Mouse (Mus musculus) right cerebral cortex, adult 2 months (tissue): ENCODE measurements at regions not wholly inside any gene's neighbourhood (a gene's known extent, or its start where the extent isn't known, plus 50 kb on each side); places are given as distances from the start of the nearest gene placed in this dataset.
A peak's percentile ranks its signal among the peaks of the same experiment; 100 is the strongest.
"Not testable (repeated sequence)": the region's sequence is repeated elsewhere in the genome, so short reads cannot be mapped to it uniquely, and the experiment has no call there.

ENCODE experiments used
- DNase-seq, 2 experiments: peaks; one replicate each; pipeline ENCODE4 v3.0.0; 2021 to 2022; ENCODE audit warnings: low spot score in 2 of 2

DNA sequence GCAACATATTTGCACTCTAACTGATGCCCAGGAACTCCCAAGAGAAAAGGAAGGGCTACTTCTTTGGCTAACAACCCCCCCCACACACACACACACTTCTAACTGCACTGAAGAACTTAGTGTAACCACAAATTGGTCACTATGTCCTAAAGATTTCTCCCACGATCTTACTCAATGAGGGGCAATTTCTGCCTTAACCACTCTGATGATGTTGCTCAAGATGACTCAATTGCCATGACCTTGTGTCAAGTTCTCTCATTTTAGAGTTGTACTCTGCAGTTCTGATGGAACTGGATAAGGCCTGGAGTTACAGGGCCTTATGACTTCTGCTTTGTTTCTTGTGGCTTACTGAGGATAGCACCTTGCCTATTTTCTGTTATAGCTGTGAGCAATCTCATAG is 81.7 kb downstream of the Sem1 start:
- no peak for DNase-seq

DNA sequence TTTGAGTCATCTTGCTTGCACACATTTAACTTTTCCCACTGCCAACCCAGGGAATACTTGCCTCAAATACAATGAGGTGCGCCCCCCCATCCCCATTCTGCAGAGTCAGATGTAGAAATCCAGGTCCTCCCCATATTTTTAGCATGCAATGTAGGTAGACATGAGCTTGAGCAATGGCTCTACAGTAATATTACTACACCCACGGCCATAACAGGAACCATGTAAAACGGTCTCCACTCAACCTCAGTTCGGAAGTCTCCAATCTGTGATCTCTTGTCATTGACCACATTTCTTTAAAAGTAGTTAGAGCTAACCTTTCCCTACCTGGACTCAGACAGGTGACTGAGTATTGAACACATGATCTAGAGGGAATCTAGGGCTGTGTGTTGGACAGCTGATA is 82.1 kb downstream of the Sem1 start:
- no peak for DNase-seq

DNA sequence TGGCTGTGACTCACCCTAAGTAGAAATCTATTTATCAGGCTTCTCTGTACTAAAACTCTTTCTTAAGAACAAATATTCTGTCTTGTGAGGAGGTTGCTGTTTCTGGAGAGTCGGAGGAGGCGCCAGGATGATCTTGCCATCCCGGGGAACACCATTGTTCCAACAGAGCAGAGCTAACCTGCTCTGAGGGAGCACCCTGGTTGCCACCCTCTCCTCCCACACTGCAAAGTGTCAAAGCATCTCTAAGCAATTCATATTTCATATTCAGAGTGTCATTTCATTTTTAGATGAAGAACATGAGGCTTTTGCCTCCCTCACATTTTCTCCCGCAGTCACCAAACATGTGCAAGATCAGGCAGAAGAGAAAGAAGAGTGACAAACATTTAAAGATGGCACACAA is 90.3 kb downstream of the Sem1 start:
- peak; percentile 53 to 57 for DNase-seq

DNA sequence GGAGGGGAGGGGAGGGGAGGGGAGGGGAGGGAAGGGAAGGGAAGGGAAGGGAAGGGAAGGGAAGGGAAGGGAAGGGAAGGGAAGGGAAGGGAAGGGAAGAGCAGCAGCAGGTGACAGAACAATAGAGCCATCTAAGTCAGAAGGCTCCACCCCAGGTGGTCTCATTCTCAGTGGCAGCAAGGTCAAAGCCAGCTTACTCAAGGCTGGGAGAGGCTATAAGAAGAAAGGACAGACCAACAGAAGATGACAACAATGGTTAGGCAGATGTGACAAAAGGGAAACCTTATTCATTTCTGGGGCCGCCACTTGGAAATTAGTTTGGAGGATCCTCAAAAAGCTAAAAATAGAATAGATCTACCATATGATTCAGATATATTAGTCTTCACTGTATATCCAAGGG is 96.9 kb downstream of the Sem1 start:
- not testable (repeated sequence) for DNase-seq

DNA sequence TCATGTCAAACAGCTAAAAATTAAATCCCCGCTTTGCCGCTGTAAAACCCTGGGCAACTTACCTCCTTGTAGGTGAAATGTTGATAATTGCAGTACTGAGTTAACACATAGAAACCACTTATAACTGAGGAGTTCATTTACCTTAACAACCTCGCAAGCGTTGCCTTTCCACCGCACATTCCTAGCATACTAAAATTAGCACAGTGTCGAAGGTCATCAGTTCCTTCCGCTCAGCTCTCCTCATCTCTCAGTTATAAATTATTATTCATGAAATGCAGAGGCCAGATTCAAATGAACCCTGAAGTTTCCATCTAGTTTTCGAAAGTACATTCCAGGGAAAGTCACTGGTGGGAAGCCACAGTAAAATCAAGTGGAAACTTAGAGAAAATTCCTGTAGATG is 108.1 kb downstream of the Sem1 start:
- no peak for DNase-seq

DNA sequence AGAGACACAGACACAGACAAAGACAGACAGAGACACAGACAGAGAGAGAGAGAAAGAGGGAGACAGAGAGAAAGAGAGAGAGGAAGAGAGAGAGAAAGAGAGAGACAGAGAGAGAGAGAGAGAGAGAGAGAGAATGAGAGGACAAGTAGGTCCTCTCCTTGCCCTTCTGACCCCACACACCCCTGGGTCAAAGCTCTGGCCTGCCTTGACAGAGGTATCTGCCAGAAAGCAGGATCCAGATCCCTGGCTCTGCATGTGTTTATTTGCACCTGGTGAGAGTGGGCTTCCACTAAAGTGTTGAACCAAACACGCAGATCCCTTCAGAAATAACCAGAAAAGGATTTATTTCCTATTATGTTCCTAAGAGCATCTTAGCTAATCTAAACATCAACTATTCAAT is 110.9 kb downstream of the Sem1 start:
- no peak for DNase-seq

DNA sequence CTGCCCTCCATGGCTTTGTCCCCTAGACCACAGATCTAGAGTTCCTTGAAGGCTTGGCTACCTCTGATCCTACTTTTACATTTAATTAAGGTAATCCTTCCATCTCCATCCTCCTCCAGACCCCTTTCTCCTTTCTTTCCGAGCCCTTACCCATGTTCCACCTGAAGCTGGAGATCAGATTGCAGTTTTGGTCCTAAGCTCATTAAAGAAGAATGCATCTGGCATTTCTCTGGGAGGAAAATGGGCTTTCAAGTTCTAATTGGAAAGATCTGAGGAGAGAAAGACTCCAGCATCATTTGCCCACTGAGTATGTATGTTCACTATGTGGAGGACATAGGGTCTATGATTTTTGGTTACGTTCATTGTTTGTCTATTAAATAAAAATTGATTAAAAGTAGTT is 112.2 kb downstream of the Sem1 start:
- no peak for DNase-seq

DNA sequence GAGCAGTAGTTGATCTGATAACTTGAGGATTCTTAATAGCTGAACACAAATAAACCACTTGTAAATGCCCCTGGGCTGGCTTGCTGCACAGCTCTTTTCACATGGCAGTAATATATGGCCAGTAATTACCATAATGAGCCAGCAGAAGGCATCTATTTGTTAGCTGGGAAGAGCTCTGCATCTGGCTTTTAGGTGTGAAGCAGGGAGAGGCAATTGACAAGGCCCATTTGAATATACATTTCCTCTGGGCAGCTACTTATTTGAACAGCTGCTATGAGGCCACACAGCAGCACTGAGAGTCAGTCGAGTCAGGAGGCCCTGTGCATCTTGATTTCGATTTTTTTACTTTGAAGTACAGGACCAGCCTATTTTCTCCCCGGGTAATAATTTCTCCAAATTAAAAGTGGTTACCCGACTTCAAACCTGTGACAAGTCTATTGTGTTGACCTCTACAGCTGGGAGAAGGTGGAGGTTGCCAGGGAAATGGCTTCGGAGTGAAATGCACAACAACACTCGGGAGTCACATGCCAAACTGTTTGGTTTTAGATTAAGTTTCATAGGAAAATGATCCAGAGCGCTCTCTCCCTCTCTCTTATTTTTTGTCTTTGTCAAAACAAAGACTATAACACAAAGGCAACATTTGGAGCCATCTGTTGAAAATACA is 114.5 kb downstream of the Sem1 start:
- no peak for DNase-seq

DNA sequence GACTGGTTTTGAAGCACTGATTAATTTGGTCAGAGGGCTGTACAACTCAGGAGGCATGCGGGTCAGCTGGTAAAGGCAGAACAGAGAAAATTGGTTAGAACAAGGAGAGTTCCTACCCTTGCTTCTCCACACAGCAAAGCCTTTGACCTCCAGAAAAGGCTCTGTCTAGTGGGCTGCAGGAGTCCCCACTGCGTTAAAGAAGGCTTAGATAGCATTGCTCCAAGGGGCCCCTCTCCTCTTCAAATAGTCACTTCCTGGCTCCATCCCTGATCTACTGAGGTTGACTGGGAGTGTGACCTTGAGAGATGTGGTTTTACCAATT is 118.6 kb downstream of the Sem1 start:
- DNase-seq: no peak

DNA sequence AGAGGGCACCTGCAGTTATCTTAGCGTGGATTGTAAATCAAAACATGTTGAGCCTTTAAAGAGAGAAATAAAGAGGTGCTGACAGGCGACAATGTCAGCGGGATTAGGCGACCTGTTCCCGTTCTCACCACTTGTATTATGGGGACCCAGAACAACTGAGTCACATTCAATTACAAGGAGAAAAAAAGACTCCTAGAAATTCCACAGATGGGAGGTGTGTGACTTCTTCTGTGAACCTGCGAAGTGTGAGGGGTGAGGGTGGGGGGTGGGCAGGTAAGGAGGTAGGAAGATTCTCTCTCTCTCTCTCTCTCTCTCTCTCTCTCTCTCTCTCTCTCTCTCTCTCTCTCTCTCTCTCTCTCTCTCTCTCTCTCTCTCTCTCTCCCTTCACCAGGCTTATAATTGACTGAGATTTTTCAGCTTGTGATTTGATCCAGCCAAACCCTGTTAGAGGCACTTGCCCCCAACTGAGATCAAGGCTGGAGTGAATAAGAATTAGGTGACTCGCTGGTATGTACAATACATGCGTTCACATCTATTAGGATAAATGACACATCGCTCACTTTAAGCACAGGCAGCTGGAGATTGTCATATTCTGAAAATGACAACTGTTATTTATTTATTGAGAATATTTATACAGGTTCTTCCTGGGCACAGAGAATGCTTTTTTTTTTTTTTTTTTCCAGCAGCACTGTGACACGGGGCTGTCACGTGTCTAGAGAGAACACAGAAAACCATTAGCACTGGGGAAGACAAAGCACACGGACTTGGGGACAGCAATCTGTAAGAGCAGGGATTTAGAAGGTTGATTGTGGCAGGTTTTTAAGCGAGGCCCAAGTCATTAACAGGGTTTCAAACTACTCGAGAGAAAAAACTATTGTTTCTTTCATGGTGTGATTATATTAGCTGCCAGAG is 119.2 kb downstream of the Sem1 start:
- no peak for DNase-seq

DNA sequence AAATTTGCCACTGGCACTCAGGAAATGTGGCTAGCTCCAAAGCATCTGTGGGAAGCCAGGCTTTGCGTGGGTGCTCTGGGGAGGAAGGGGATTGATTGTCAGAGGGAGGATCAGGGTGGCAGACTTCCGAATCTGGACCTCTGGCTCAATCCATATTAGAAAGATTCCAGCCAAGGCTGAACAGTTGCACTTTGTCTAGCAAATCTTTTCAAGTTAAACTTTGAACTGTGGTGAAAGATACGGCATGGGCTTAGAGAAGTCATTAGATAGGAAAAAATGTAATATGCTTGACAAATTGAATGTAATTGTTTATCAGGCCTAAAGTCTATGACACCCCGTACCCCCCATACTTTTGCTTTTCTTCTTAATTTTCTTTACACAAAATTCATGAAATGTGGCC is 120.7 kb downstream of the Sem1 start:
- DNase-seq: no peak

DNA sequence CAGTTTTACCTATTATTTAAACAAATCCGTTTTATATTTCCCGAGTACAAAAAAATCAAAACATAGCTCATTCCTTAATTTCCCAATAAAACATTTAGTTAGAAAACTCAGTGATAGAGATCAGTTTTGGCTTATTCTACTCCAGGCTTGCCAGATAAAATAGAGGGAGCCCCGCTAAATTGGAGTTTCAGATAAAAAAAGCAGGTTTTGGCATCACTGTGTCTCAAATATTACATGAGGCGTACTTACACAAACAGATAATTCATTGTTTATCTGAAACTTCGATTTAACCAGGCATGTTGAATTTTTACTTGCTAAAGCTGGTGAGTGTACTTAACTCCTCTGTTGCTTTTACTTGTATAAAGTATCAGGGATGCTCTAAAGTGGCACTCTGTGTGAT is 121.5 kb downstream of the Sem1 start:
- DNase-seq: no peak

DNA sequence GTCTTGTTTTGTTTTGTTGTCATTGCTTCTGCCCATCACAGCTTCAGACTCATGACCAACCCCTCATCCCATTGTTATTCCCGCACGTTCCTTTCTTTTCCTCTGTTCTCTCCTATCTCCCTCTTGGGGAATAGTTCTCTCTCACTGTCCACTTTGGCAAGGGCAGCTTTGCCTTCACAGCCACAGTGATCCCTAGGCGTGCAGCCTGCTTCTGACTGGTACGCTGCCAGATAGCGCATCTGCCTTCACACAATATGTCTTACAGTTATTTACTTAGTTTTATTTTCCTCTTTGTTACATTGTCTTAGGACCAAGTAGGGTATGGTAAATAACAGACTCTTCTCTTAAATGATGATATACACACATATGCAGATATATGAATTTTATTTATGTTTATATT is 122.9 kb downstream of the Sem1 start:
- no peak for DNase-seq

DNA sequence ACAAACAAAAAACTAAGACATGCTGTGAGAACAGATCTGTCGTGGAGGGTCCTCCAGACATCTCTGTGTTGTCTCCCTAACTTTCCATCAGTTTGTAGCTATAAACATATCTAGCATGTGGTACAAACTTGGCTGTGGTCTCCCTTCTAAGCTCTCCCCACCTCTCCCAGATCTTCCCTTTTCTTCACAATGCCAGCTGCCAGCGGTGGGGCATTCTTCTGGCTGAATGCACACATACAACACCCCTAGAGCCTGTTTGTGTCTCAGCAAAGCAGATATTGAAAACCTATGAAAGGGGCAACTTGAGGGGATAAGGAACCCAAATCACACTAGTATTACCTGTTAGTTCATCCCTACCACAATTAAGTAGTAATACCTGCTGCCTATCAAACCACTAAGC is 124.1 kb downstream of the Sem1 start:
- DNase-seq: no peak

DNA sequence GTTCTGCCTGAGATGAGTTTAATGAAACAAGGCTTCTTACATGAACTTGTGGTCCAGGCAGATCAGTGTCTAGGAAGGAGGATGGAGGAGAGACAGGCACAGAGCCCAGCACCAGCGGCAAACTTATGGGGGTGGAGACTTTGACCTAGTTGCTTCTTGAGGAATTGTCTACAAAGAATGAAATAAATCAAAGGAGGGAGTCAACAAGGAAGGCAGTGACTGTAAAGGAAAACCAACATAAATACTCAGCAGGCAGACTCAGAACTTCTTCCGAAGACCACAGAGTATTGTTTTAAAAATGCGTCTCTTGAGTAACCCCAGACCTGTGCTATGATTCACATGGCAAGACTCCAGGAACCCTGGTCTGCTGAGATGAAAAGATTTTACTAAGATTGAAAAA is 143.6 kb downstream of the Sem1 start:
- DNase-seq: no peak

DNA sequence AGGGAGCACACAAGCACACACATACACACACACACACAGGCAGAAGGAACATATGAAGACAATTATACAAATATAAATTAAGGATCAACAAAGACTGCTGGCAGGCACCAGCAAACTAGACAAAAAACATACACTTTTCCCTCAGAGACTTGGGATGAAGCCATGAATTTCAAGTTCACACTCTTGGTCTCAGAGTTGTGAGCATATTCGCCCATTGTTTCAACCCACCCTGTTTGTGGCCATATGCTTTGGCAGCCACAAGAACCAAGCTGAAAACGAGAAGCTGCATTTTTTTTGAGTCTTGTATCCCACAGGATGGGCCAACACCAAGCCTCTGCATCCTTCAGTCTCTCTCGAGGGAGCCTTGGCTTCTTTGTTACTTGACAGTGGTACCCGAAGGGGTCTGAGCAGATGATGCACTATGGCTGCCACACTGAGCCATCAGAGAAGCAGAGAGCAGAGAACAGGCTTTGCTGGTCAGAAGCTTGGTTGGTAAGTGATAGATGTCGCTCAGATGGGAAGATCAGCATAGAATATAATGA is 144.1 kb downstream of the Sem1 start:
- DNase-seq: no peak

DNA sequence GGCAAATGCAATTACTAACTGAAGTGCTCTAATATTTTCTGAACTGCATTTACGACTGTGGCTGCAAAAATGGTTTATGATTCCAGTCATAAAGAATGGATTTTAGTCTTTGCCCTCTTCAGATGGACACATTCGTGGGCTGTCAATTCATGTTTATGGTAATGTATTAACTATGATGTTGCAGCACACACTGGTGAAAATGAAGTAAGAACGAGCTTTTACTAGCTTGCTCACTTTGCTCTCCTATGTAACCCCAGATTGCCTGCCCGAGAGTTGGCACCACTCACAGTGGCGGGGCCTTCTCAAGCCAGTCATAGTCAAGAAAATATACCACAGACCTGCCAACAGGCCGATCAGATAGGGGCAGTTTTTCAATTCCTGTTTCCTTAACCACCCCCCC is 145.3 kb downstream of the Sem1 start:
- DNase-seq: no peak

DNA sequence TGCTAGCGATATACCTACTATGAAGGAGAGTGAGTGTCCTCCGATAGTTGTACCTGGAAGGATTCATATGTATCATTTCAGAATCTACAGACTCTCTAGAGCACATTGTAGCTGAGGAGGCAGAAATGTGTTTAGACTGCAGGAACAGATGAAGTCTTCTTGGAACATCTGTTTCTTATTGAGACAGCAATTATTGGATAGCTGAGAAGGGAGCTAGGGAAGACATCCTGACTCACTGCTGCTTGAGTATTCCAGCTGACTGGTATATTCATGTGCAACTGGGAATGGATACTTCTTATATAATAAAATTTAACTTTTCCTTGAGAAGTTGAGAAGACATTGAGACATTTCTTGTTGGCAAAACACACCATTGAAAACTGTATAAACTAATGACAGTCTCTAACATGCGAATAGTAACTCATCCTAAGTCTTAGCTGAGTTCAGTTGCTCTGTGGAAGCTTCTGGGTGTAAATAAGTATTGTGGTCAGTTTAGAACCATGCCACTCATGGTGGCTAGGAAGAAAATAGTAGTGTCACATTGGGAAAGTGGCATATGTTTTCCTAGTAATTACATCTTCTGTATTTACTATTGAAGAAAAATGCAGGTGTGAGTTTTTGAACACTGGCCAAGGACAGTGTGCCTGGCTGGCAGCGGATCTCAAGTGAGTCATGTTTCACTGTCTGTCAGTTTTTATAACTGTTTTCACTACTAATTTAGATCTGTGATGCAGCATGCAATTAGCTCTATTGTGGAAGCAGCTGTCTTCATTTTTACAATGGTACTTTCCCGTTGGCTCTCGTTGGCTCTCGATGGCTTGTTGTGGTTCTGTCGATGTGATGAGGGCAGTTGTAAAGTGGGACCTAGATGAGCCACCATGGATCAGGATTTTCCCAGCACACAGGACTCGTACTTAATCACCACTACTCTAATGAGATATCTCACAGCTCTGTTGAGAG is 163.5 kb downstream of the Sem1 start:
- peak; percentile 14 to 26 for DNase-seq

DNA sequence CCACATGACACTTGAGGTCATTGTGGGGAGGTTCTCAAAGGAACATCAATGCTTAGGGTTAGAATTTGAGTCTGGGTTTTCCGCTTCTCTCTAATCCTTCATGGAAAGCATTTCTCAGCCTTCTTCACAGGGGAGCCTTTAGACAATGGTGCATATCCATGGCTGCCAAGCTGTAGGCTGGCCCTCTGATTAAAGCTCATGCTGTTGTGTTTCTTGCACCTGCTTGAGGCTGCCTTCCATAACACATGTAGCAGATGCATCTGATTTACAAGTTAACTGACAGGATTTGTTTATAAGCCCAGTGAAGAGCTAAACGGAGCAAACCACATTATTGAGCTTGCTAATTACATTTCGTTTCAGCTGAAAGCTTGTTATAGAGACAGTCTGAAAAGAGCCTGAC is 180.5 kb downstream of the Sem1 start:
- no peak for DNase-seq

DNA sequence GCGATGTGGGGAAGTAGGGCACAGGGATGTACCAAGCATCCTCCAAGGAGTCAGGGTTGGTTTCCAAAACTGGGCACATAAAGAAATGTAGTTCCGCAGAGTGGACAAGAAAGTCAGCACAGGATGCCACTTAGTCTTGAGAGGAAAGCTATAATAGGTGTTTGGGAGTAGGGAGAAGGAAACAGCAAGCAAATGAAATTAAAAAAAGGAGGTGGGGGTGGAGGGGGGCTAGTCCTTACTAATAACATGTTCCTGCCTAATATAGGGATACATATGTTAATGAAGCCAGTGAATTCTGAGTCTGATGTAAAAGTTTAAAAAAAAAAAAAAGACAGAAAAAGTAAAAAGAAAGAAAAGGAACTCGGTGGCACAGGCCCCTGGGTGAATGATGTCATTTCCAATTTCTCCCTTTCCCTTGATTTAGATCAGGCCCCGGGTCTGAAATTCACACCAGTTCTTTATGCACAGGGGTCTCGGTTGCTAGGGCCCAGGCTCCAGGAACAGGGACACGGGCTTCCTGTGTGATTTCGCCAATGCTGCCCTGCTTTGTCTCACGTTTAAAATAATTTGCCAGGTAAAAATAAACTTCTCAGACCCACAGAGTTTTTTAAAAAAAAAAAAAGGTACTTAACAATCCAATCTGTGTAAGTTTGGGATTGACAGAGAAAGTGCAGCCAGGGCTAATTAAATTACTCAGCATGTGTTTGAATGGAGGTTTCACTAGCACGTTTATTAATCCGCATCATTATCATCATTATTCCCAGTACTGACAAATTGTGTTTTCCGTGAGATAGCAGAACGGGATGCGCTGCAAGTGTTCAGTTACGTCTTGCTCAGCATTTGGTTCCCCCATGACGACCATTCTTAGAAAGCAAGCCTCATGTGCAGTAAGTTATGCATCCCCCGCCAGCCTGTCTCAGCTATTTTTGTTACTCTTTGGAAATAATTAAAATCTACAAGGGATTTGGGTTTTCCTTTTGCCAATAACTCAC is 172.8 kb upstream of the Slc25a13 start:
- DNase-seq: peak in 1 of 2 experiments; percentile 5
